Mouse (Mus musculus): ENCODE data around the gene Veph1.

Veph1 gene

GRCm38 (mm10) chr3:66091746-66092145 lies 204.9 kb downstream of the Veph1 start:
- no peak for DNase-seq

DNA sequence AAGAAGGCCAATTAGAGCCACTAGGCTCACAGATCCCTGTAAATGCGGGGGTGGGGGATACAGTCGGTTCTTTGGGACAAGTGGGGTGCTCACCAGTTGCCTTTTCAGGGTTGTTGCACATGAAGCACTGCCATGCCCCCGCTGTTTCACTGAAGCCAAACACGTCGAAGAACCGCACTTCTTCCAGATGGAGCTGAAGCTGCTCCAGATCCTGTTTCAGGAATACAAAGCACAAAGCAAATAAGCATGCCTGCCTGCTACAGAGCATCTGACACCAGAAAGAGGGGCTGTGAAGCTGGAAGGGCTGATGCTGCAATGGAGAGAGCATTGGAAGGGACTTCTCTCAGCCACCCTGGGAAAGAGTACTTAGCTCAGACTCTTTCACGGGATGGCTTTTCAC lies 209.0 kb downstream of the Veph1 start:
- DNase-seq, result no peak

DNA sequence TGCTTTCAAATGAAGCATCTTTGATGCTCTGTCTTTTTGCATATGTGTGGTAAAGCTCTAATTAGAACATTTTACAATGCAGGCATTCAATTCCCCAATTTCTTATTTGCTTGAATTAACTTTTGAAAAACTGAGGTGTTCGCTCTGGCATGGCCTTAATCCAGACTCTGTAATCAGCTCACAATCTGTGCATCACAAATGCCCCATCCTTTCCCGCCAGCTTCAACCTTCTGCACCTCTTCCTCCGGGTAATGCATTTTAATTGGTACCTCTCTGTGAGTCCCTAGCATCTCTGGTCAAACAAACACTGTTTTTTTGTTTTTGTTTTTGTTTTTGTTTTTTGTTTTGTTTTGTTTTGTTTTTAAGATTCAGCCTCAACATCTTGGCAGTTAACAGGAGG lies 212.8 kb downstream of the Veph1 start:
- no peak for DNase-seq

DNA sequence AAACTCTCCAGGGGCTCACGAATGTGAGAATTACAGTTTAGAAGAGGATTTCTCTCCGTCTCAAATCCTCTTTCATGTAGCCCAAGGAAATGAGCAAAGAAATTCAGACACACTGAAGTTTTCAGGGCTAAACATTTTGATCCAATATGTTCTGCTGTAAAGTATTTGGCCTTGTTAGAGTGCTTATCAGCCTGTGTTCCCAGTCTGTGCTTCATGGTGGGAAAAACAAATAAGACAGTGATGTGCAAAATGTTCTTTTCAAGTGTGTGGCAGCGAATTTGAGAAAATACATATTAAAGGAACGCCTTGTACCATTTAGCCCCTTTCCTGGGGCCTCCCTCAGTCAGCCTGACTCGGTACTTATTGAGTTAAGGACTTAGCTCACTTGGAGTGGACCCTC lies 213.2 kb downstream of the Veph1 start:
- no peak for DNase-seq

GRCm38 (mm10) chr3:66082975-66083374 lies 213.7 kb downstream of the Veph1 start:
- DNase-seq, result no peak

GRCm38 (mm10) chr3:66081363-66081736 lies 215.3 kb downstream of the Veph1 start:
- DNase-seq, result no peak

- no peak for DNase-seq
Measured at GRCm38 (mm10) chr3:66080631-66081362, 215.8 kb downstream of the Veph1 start.

- no peak for DNase-seq
Measured at GRCm38 (mm10) chr3:66079886-66080285, 216.8 kb downstream of the Veph1 start.

DNA sequence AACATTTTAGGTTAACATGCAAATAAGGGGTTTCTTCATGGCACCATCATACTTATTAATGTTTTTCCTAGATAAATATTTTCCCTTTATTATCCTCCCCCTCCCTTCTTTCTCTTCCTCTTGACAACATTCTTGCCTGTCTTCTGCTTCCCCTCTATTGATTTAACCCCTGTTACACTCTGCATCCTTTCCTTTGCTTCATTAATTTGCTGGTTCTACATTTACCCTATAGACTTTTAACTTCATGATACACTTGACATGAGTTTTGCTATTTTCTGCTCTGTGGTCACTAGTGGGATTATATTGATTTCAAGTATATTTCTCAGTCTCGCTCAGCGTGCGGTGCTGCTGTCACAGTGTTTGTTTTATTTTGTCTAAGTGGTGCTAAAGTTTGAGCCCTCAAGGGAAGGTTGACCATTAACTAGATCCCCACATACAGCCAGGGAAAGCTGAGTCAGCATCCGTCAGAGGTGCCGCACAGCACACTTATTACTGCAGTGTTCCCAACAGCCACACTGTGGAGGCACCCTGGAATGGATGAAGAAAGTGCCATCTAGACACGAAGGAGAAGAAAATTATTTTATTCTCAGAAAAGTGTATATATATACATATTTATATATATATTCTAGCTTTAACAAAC lies 217.6 kb downstream of the Veph1 start:
- DNase-seq, result peak; percentile 48

- no peak for DNase-seq
Measured at GRCm38 (mm10) chr3:66078026-66078721, 218.5 kb downstream of the Veph1 start.

- DNase-seq, result no peak
Measured at GRCm38 (mm10) chr3:66070274-66070673, 226.4 kb downstream of the Veph1 start.

GRCm38 (mm10) chr3:66063881-66064280 lies 232.8 kb downstream of the Veph1 start:
- no peak for DNase-seq

DNA sequence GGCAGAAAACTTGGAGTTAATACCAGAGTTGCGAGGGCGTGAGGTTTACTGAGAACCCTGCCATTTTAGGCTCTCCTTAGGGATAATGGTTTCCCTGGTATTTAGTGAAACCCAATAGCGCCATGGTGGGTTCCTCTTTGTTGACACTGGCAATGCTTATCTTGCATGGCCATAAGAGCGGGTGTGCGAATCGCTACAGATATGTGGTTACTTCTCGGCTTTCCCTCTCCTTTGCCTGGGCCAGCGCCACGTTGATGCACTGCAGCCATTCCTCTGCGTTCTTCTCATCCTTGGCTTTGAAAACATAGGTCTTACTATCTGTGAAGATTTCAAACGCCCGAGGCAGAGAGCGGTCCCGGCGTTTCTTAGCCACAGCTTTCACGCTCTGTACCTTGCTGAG lies 239.7 kb downstream of the Veph1 start:
- DNase-seq, result no peak

GRCm38 (mm10) chr3:66055652-66056051 lies 241.0 kb downstream of the Veph1 start:
- DNase-seq, result no peak

DNA sequence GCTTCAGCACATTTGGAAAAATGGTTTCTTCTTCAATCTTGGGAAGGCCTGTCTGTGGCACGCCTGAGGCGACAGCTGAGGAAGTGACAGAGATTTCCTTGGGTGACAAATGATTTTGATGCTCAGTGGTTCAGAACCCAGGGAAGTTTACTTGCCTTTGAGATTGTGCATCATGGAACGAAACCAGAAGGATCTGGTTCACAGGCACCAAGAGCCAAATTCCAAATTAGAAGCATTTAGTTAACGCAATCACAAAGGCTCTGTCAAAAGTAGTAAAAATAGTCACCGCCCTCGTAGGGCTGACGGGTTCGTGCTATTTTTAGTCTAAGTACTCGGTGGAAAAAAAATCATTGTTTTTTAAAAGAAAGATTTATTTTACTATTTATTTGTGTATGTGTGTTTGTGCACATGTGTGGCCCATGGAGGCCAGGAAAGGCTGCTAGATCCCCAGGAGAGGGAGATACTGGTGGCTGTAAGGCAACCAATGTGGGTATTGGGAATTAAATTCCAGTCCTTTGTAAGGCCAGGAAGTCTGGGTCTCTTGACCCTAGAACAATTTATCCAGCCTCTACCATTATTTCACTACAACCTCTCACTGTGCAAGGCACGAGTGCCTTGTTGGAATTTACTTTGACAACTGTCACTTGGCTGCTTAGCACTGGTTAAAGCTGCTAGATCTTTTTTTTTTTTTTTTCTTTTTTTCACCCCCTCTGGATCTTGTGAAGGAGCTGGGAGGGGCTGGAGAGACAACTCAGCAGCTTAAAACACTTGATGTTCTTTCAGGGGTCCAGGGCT lies 246.3 kb downstream of the Veph1 start:
- peak; percentile 9 for DNase-seq

DNA sequence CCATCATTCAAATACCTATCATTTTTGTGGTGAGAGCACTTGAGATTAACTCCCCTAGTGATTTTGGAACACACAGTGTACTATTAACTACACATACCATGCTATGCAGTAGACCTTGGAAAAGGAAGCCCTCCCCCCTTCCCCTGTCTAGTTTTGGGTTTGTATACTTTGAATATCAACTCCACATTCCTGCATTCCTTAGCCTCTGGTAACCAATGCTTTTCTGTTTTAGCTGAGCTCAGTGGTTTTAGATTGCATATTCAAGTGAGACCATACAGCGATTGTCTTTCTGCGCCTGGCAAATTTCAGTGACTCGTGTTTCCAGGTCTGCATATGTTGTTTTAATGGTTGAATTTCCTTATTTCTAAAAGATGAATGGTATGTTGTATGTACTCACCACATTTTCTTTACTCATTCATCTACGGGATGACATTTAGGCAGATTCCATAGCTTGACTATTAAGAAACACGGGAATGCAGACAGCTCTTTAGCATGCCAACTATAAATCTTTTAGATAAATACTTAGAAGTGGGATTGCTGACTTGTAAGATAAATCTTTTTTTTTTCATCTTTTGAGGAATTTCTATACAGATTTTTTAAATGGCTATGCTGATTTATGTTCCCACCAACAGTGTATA lies 255.7 kb downstream of the Veph1 start:
- no peak for DNase-seq

DNA sequence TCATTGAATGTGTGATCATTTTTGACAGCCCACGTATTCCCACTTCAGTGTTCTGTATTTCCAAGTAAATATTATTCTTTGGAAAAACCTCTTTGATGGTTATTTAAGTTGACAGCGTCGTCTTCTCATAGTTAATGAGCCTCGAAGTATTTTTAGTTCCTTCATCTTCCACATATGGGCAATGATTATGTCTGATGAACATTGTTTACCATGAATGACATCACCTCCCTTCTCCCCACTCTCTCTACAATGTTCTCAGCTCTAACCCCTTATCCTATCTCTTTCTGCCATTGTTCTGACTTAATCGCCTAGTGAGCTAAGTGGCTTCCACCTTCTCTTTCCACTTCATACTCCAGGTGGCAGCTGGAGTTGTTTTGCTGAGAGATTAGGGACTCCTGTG lies 261.4 kb downstream of the Veph1 start:
- no peak for DNase-seq

DNA sequence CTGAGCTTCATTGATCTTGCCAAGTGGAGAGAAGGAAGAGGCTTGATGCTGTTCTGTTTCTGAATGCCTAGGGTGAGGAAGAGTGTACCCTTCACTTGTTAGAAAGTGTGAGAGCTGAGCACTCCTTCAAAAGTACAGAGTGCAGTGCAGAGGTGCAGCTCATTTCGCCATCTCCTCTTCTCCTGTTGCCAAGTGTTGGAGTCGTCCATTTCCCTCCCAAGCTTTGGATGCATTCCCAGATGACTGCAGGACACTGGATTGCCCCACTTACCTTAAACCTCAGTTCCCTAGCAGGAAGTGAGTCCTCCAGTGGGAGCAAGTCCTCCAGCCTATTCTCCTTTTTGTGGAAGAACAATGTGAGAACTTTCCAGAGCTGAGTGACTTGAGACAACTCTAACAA lies 263.3 kb downstream of the Veph1 start:
- no peak for DNase-seq

GRCm38 (mm10) chr3:66025454-66025853 lies 271.2 kb downstream of the Veph1 start:
- no peak for DNase-seq

DNA sequence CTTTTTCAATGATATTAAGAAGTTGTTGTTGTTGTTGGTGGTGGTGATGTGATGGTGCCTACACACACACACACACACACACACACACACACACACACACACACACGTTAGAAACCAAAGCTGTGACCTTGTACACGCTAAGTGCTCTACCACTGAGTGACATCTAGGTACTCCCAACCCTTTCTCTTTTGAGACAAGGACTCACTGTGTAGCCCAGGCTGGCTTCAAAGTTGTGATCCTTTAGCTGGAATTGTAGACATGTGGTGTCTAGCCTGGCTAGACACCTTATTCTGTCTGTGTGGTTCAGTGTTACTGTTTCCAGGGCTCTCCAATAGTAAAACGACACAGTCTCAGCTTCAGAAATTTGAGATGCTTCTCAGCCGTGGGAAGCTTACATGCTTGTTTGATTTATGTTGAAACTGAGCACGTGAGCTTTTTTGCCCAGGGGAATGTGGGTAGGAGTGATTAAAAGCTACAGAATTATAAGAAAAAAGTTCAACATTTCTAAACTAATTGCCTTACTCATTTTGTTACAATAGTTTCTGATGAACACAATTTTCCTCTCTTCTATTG lies 272.3 kb downstream of the Veph1 start:
- no peak for DNase-seq

GRCm38 (mm10) chr3:66019171-66019570 lies 277.5 kb downstream of the Veph1 start:
- no peak for DNase-seq

DNA sequence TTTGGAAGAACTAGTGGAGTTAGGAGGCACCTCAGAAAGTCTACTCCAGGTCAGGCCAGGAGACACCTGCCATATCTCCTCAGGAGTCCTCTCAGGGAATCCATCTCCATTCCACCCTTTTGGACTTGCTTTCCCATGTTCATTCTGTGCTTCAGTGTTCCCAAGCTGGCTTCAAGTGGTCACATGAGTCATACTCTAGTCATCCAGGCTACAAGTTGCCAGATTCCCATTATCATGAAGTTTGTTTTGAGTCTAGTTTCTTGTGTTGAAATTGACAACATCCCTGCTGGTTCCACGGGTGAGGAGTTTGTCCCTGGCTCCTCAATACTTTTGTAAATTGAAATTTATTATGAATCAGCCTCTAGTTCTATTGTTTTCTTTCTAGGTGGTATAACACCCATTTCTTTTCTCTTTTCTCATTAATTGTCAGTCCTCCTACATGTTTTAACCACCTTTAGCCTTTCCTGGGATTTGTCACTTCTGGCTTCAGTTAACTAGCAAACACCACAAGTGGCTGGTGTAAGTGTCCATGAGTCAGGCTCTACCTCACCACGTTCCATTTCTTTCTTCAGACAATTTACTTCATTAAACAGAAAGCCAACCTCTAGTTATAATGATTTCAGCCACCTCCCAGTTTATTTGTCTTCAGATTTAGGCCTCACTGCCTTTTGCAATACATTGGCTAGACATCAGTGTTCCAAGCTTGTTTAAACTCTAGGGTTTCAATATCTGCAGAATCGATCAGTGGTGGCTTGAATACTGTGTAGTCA lies 288.8 kb downstream of the Veph1 start:
- peak; percentile 3 for DNase-seq

All from kidney, adult 9 months (tissue).